Mouse (Mus musculus) c-Kit-positive CD71-positive TER-119-negative erythroid progenitor cells, embryonic 14.5 days (primary cell): ENCODE measurements around the gene Coro1b.

Experiments used
- DNase-seq: peaks from one replicate; pipeline ENCODE4 v3.0.0-alpha.2; 2013; ENCODE audit warnings: low read depth

The Coro1b gene

GRCm38 (mm10) chr19:4191528-4192250 lies 43.3 kb downstream of the Coro1b start, which contains the start of gene Ppp1ca:
Gene Ppp1ca (plus strand): TSS chr19:4192065.
- peak; percentile 92 for DNase-seq

- DNase-seq: no peak
These were observed 44.0 kb downstream of the Coro1b start for GRCm38 (mm10) chr19:4192251-4192985.

- DNase-seq: no peak
These were observed 44.7 kb downstream of the Coro1b start for GRCm38 (mm10) chr19:4193129-4193528.

GRCm38 (mm10) chr19:4194021-4194724 lies 45.8 kb downstream of the Coro1b start:
- DNase-seq: peak; percentile 22

GRCm38 (mm10) chr19:4194776-4195650 lies 46.6 kb downstream of the Coro1b start:
- no peak for DNase-seq

GRCm38 (mm10) chr19:4196048-4196447 lies 47.6 kb downstream of the Coro1b start:
- no peak for DNase-seq

- DNase-seq: no peak
These were observed 48.1 kb downstream of the Coro1b start for GRCm38 (mm10) chr19:4196548-4196947.

- no peak for DNase-seq
These were observed 48.8 kb downstream of the Coro1b start for GRCm38 (mm10) chr19:4197180-4197579.

- DNase-seq: peak; percentile 99
These were observed 53.0 kb downstream of the Coro1b start, which contains the start of gene Rad9a for GRCm38 (mm10) chr19:4201291-4201909. Gene Rad9a (minus strand): TSS chr19:4201662.

GRCm38 (mm10) chr19:4202149-4202548 lies 53.7 kb downstream of the Coro1b start:
- DNase-seq: no peak

- DNase-seq: no peak
These were observed 54.7 kb downstream of the Coro1b start for GRCm38 (mm10) chr19:4203148-4203547.
